Mouse (Mus musculus): ENCODE measurements around the gene Ccdc83.
"Not testable (repeated sequence)": the region's sequence is repeated elsewhere in the genome, so short reads cannot be mapped to it uniquely, and the experiment has no call there.

Ccdc83 gene

GRCm38 (mm10) chr7:90259899-90260298, 5.7 kb downstream of the Ccdc83 start:
- DNase-seq (ENCODE audit: low spot score), result no peak

- DNase-seq (ENCODE audit: low spot score), result no peak
Measured at GRCm38 (mm10) chr7:90258701-90259100, 6.9 kb downstream of the Ccdc83 start.

- no peak for DNase-seq (ENCODE audit: low spot score)
Measured at GRCm38 (mm10) chr7:90252946-90253345, 12.6 kb downstream of the Ccdc83 start.

GRCm38 (mm10) chr7:90243643-90244042, 21.9 kb downstream of the Ccdc83 start:
- no peak for DNase-seq (ENCODE audit: low spot score)

GRCm38 (mm10) chr7:90243151-90243550, 22.4 kb downstream of the Ccdc83 start:
- DNase-seq (ENCODE audit: low spot score), result no peak

GRCm38 (mm10) chr7:90236289-90236905, 29.2 kb downstream of the Ccdc83 start:
- DNase-seq (ENCODE audit: low spot score), result no peak

- DNase-seq (ENCODE audit: low spot score), result peak; percentile 43
Measured at GRCm38 (mm10) chr7:90233921-90234320, 31.7 kb downstream of the Ccdc83 start.

- no peak for DNase-seq (ENCODE audit: low spot score)
Measured at GRCm38 (mm10) chr7:90231431-90231830, 34.1 kb downstream of the Ccdc83 start.

- DNase-seq (ENCODE audit: low spot score), result not testable (repeated sequence)
Measured at GRCm38 (mm10) chr7:90228884-90229283, 36.7 kb downstream of the Ccdc83 start.

GRCm38 (mm10) chr7:90228075-90228474, 37.5 kb downstream of the Ccdc83 start:
- DNase-seq (ENCODE audit: low spot score), result no peak

GRCm38 (mm10) chr7:90221487-90221886, 44.1 kb downstream of the Ccdc83 start:
- DNase-seq (ENCODE audit: low spot score), result no peak

- DNase-seq (ENCODE audit: low spot score), result no peak
Measured at GRCm38 (mm10) chr7:90218122-90218521, 47.5 kb downstream of the Ccdc83 start.

GRCm38 (mm10) chr7:90216511-90216910, 49.1 kb downstream of the Ccdc83 start:
- DNase-seq (ENCODE audit: low spot score), result no peak

GRCm38 (mm10) chr7:90210947-90211346, 54.6 kb downstream of the Ccdc83 start:
- DNase-seq (ENCODE audit: low spot score), result no peak

GRCm38 (mm10) chr7:90210116-90210515, 55.5 kb downstream of the Ccdc83 start:
- no peak for DNase-seq (ENCODE audit: low spot score)

GRCm38 (mm10) chr7:90203914-90204313, 61.7 kb downstream of the Ccdc83 start:
- DNase-seq (ENCODE audit: low spot score), result no peak

- DNase-seq (ENCODE audit: low spot score), result no peak
Measured at GRCm38 (mm10) chr7:90201877-90202465, 63.6 kb downstream of the Ccdc83 start.

- peak; percentile 14 for DNase-seq (ENCODE audit: low spot score)
Measured at GRCm38 (mm10) chr7:90200251-90200650, 65.3 kb downstream of the Ccdc83 start.

- no peak for DNase-seq (ENCODE audit: low spot score)
Measured at GRCm38 (mm10) chr7:90180635-90181034, 84.9 kb downstream of the Ccdc83 start.

- no peak for DNase-seq (ENCODE audit: low spot score)
Measured at GRCm38 (mm10) chr7:90175576-90175975, 90.0 kb downstream of the Ccdc83 start.

Measured in MN1 (cell line).